Mouse (Mus musculus): ENCODE measurements at regions not wholly inside any gene's neighbourhood (a gene's known extent, or its start where the extent isn't known, plus 50 kb on each side); places are given as distances from the start of the nearest gene placed in this dataset.

GRCm38 (mm10) chr13:31425825-31426500 is 130.0 kb upstream of the Foxq1 start:
- Histone ChIP-seq H3K4me1 (ENCODE audit: insufficient read depth) (no peaks in the 10 kb centered on the region), H3K4me2 (ENCODE audit: low read depth, low read length) (no peak overlapping the region), H3K36me3 (replicated peaks; ENCODE audit: insufficient read depth, low read length) (no peaks in the 10 kb centered on the region), H3K27ac (ENCODE audit: low read depth) (no peak overlapping the region), H3K9ac (replicated peaks) (no peak overlapping the region), H3K4me3 (ENCODE audit: low read depth, low read length) (no peak overlapping the region), H3K9me3 (ENCODE audit: low read length) (no peaks in the 10 kb centered on the region), H3K27me3 (ENCODE audit: insufficient read depth, low read length) (no peaks in the 10 kb centered on the region)
- ATAC-seq (no peak), DNase-seq (no peak)
- WGBS (ENCODE audit: insufficient replicate concordance) = 58% methylated on average over 7 of the region's 7 CpGs
- TF ChIP-seq EP300 (IDR thresholded peaks at IDR 0.05; ENCODE audit: low read depth) (no peak), CTCF (IDR thresholded peaks at IDR 0.05; ENCODE audit: low read depth) (no peak)

- ATAC-seq (no peak), DNase-seq (no peak)
- Histone ChIP-seq H3K27me3 (ENCODE audit: insufficient read depth, low read length) (no peaks in the 10 kb centered on the region), H3K27ac (ENCODE audit: low read depth) (no peak overlapping the region), H3K4me1 (ENCODE audit: insufficient read depth) (no peaks in the 10 kb centered on the region), H3K36me3 (replicated peaks; ENCODE audit: insufficient read depth, low read length) (no peaks in the 10 kb centered on the region), H3K4me3 (ENCODE audit: low read depth, low read length) (no peak overlapping the region), H3K4me2 (ENCODE audit: low read depth, low read length) (no peak overlapping the region), H3K9ac (replicated peaks) (no peak overlapping the region), H3K9me3 (ENCODE audit: low read length) (no peaks in the 10 kb centered on the region)
- 78% methylated on average over 7 of the region's 7 CpGs for whole genome bisulfite sequencing (ENCODE audit: insufficient replicate concordance)
- TF ChIP-seq EP300 (IDR thresholded peaks at IDR 0.05; ENCODE audit: low read depth) (no peak), CTCF (IDR thresholded peaks at IDR 0.05; ENCODE audit: low read depth) (no peak)
These were observed 119.5 kb upstream of the Foxq1 start for GRCm38 (mm10) chr13:31436434-31436833.

- Histone ChIP-seq H3K9ac (replicated peaks) (no peak overlapping the region), H3K27me3 (ENCODE audit: insufficient read depth, low read length) (no peaks in the 10 kb centered on the region), H3K4me2 (ENCODE audit: low read depth, low read length) (no peak overlapping the region), H3K4me3 (ENCODE audit: low read depth, low read length) (no peak overlapping the region), H3K27ac (ENCODE audit: low read depth) (no peak overlapping the region), H3K9me3 (ENCODE audit: low read length) (no peaks in the 10 kb centered on the region), H3K4me1 (ENCODE audit: insufficient read depth) (no peaks in the 10 kb centered on the region), H3K36me3 (replicated peaks; ENCODE audit: insufficient read depth, low read length) (no peaks in the 10 kb centered on the region)
- no peak for TF ChIP-seq EP300 (IDR thresholded peaks at IDR 0.05; ENCODE audit: low read depth)
- DNase-seq (no peak), ATAC-seq (no peak)
- WGBS (ENCODE audit: insufficient replicate concordance) = 74% methylated on average over 9 of the region's 9 CpGs
These were observed 115.9 kb upstream of the Foxq1 start for GRCm38 (mm10) chr13:31439761-31440627.

- H3K36me3 ChIP-seq (replicated peaks; ENCODE audit: insufficient read depth, low read length) = no peaks in the 10 kb centered on the region
- no peaks in the 10 kb centered on the region for H3K9me3 ChIP-seq (ENCODE audit: low read length)
- no peak for ATAC-seq
- H3K4me2 ChIP-seq (ENCODE audit: low read depth, low read length) = no peak overlapping the region
- WGBS (ENCODE audit: insufficient replicate concordance) = 55% methylated on average over 2 of the region's 2 CpGs
- no peak overlapping the region for H3K9ac ChIP-seq (replicated peaks)
- no peak overlapping the region for H3K27ac ChIP-seq (ENCODE audit: low read depth)
- peak; percentile 46 for DNase-seq
- TF ChIP-seq CTCF (IDR thresholded peaks at IDR 0.05; ENCODE audit: low read depth) = no peak
- no peak overlapping the region for H3K4me3 ChIP-seq (ENCODE audit: low read depth, low read length)
- H3K4me1 ChIP-seq (ENCODE audit: insufficient read depth) = no peaks in the 10 kb centered on the region
- H3K27me3 ChIP-seq (ENCODE audit: insufficient read depth, low read length) = no peaks in the 10 kb centered on the region
These were observed 97.1 kb upstream of the Foxq1 start for GRCm38 (mm10) chr13:31458883-31459282.

GRCm38 (mm10) chr13:31465141-31465540 is 90.8 kb upstream of the Foxq1 start:
- Histone ChIP-seq H3K4me1 (ENCODE audit: insufficient read depth) (no peaks in the 10 kb centered on the region), H3K4me3 (ENCODE audit: low read depth, low read length) (no peak overlapping the region), H3K9me3 (ENCODE audit: low read length) (no peaks in the 10 kb centered on the region), H3K36me3 (replicated peaks; ENCODE audit: insufficient read depth, low read length) (no peaks in the 10 kb centered on the region), H3K4me2 (ENCODE audit: low read depth, low read length) (no peak overlapping the region), H3K27me3 (ENCODE audit: insufficient read depth, low read length) (no peaks in the 10 kb centered on the region), H3K9ac (replicated peaks) (no peak overlapping the region), H3K27ac (ENCODE audit: low read depth) (no peak overlapping the region)
- ATAC-seq (no peak), DNase-seq (no peak)
- TF ChIP-seq CTCF (IDR thresholded peaks at IDR 0.05; ENCODE audit: low read depth) (no peak), EP300 (IDR thresholded peaks at IDR 0.05; ENCODE audit: low read depth) (no peak)
- 75% methylated on average over 8 of the region's 8 CpGs for WGBS (ENCODE audit: insufficient replicate concordance)

- H3K4me3 ChIP-seq (ENCODE audit: low read depth, low read length) = no peak overlapping the region
- H3K4me1 ChIP-seq (ENCODE audit: insufficient read depth) = no peaks in the 10 kb centered on the region
- ATAC-seq (no peak), DNase-seq (no peak)
- H3K36me3 ChIP-seq (replicated peaks; ENCODE audit: insufficient read depth, low read length) = no peaks in the 10 kb centered on the region
- no peak for TF ChIP-seq EP300 (IDR thresholded peaks at IDR 0.05; ENCODE audit: low read depth)
- no peak overlapping the region for H3K4me2 ChIP-seq (ENCODE audit: low read depth, low read length)
- 68% methylated on average over 4 of the region's 4 CpGs for WGBS (ENCODE audit: insufficient replicate concordance)
- no peaks in the 10 kb centered on the region for H3K9me3 ChIP-seq (ENCODE audit: low read length)
- no peaks in the 10 kb centered on the region for H3K27me3 ChIP-seq (ENCODE audit: insufficient read depth, low read length)
- no peak overlapping the region for H3K27ac ChIP-seq (ENCODE audit: low read depth)
- H3K9ac ChIP-seq (replicated peaks) = no peak overlapping the region
These were observed 90.2 kb upstream of the Foxq1 start for GRCm38 (mm10) chr13:31465711-31466110.

Measured in liver, postnatal 0 days (tissue).